ENCODE assay signal across 10 mouse cellular contexts in genomic region chr12:84709842-84710439, GRCm38 (mm10). TPM values are rescaled to one million over a fixed set of nuclear protein-coding genes. Genes with fewer than 3 reads are reported as not detected.
DNase-seq lines count a peak whose midpoint lies in the region; ATAC-seq and TF ChIP-seq lines count a peak whose summit lies in the region.
"Had no signal": no experiment of that assay in that cellular context is flagged by ENCODE, and none has a peak within 500 bp of the region (broad histone marks: within the 10 kb centered on the region; RNA-seq: fewer than 3 reads in every experiment).

No protein-coding gene starts in this region.

- H3K4me1 ChIP-seq in G1E (ENCODE audit: insufficient read depth, low read depth, low read length), result peaks cover 36% of the 10 kb centered on the region
- no peaks in the 10 kb centered on the region for H3K4me1 ChIP-seq in lung, embryonic 14.5 days (ENCODE audit: insufficient read depth)
- H3K4me1 ChIP-seq in hindbrain, embryonic 14.5 days (replicated peaks; ENCODE audit: control insufficient read depth, insufficient read depth, low read length), result no peaks in the 10 kb centered on the region
- H3K4me1 ChIP-seq in hindbrain, embryonic 16.5 days (ENCODE audit: control insufficient read depth, insufficient read depth, low read depth, low read length), result no peaks in the 10 kb centered on the region

- H3K9me3 ChIP-seq in G1E (replicated peaks), result no peaks in the 10 kb centered on the region
- no peaks in the 10 kb centered on the region for H3K9me3 ChIP-seq in lung, embryonic 14.5 days (ENCODE audit: low read depth, low read length)
- H3K9me3 ChIP-seq in hindbrain, embryonic 14.5 days (ENCODE audit: control insufficient read depth, low read length), result no peaks in the 10 kb centered on the region
- H3K9me3 ChIP-seq in hindbrain, embryonic 16.5 days (ENCODE audit: control insufficient read depth, low read length), result no peaks in the 10 kb centered on the region
- H3K9me3 ChIP-seq: midbrain, embryonic 13.5 days had no signal

- H3K27me3 ChIP-seq in G1E (ENCODE audit: insufficient read depth, low read length), result peaks cover 7% of the 10 kb centered on the region
- H3K27me3 ChIP-seq in lung, embryonic 14.5 days (ENCODE audit: insufficient read depth, low read length), result no peaks in the 10 kb centered on the region
- H3K27me3 ChIP-seq in hindbrain, embryonic 14.5 days (ENCODE audit: control insufficient read depth, insufficient read depth, low read length), result no peaks in the 10 kb centered on the region
- no peaks in the 10 kb centered on the region for H3K27me3 ChIP-seq in hindbrain, embryonic 16.5 days (replicated peaks; ENCODE audit: control insufficient read depth, insufficient read depth, low read length)
- H3K27me3 ChIP-seq: midbrain, embryonic 13.5 days had no signal

- intact Hi-C loops in gastrocnemius, postnatal 14 days (cut with DNase I; ENCODE audit: low total_unique reads), result no loop called here

- no peak overlapping the region for H3K4me2 ChIP-seq in lung, embryonic 14.5 days
- no peak overlapping the region for H3K4me2 ChIP-seq in hindbrain, embryonic 14.5 days (replicated peaks)
- no peak overlapping the region for H3K4me2 ChIP-seq in hindbrain, embryonic 16.5 days (ENCODE audit: low read length)
- H3K4me2 ChIP-seq: midbrain, embryonic 13.5 days had no signal

- no peak for TF ChIP-seq CTCF in G1E (IDR thresholded peaks at IDR 0.05; ENCODE audit: low read depth, low read length)
- TF ChIP-seq CTCF in lung, embryonic 14.5 days (IDR thresholded peaks at IDR 0.05; ENCODE audit: low read depth), result no peak

- H3K27ac ChIP-seq in lung, embryonic 14.5 days (ENCODE audit: low read depth), result no peak overlapping the region
- no peak overlapping the region for H3K27ac ChIP-seq in hindbrain, embryonic 14.5 days
- no peak overlapping the region for H3K27ac ChIP-seq in hindbrain, embryonic 16.5 days (ENCODE audit: low read depth, low read length)
- H3K27ac ChIP-seq: gastrocnemius, adult 2 months; midbrain, embryonic 13.5 days had no signal

- peak; percentile 12 for DNase-seq in gastrocnemius, postnatal 14 days
- no peak for DNase-seq in gastrocnemius, adult 8-10 months (ENCODE audit: low spot score in 2 of 2)
- peak; percentile 47 for DNase-seq in G1E (ENCODE audit: low spot score)
- DNase-seq in embryo, embryonic 11 days, result peak; percentile 28
- peak; percentile 79 for DNase-seq in lung, embryonic 14.5 days
- no peak for DNase-seq in hindbrain, embryonic 14.5 days (ENCODE audit: low spot score)
- DNase-seq: gastrocnemius, adult 2 months had no signal

- ATAC-seq in G1E (ENCODE audit: extremely low read depth, insufficient number of reproducible peaks, low FRiP score, poor library complexity, severe bottlenecking), result peak; percentile 34
- no peak for ATAC-seq in lung, embryonic 14.5 days (ENCODE audit: insufficient read depth)
- no peak for ATAC-seq in activated CD4-positive, CD25-positive, alpha-beta regulatory T cell, adult 4 months
- ATAC-seq in hindbrain, embryonic 14.5 days (ENCODE audit: low FRiP score), result no peak
- no peak for ATAC-seq in hindbrain, embryonic 16.5 days
- ATAC-seq: midbrain, embryonic 13.5 days had no signal

- H3K36me3 ChIP-seq in G1E (replicated peaks), result no peaks in the 10 kb centered on the region
- H3K36me3 ChIP-seq in lung, embryonic 14.5 days (ENCODE audit: insufficient read depth), result no peaks in the 10 kb centered on the region
- H3K36me3 ChIP-seq in hindbrain, embryonic 14.5 days (replicated peaks; ENCODE audit: control insufficient read depth, insufficient read depth), result no peaks in the 10 kb centered on the region
- H3K36me3 ChIP-seq in hindbrain, embryonic 16.5 days (ENCODE audit: control insufficient read depth, insufficient read depth, low read length), result no peaks in the 10 kb centered on the region
- H3K36me3 ChIP-seq: midbrain, embryonic 13.5 days had no signal

- WGBS in lung, embryonic 14.5 days, result 14% methylated on average over 14 of the region's 14 CpGs
- WGBS in hindbrain, embryonic 14.5 days, result 39% methylated on average over 14 of the region's 14 CpGs
- 32% methylated on average over 14 of the region's 14 CpGs for WGBS in hindbrain, embryonic 16.5 days

- H3K4me3 ChIP-seq in G1E (ENCODE audit: low read depth, low read length), result no peak overlapping the region; the same call in 1 of the 2 replicates
- H3K4me3 ChIP-seq in lung, embryonic 14.5 days (ENCODE audit: low read depth, low read length), result no peak overlapping the region
- H3K4me3 ChIP-seq in hindbrain, embryonic 14.5 days (replicated peaks; ENCODE audit: low read length), result no peak overlapping the region
- no peak overlapping the region for H3K4me3 ChIP-seq in hindbrain, embryonic 16.5 days (ENCODE audit: low read length)
- H3K4me3 ChIP-seq: gastrocnemius, adult 2 months; midbrain, embryonic 13.5 days had no signal

- no peak overlapping the region for H3K9ac ChIP-seq in lung, embryonic 14.5 days
- no peak overlapping the region for H3K9ac ChIP-seq in hindbrain, embryonic 14.5 days
- no peak overlapping the region for H3K9ac ChIP-seq in hindbrain, embryonic 16.5 days (ENCODE audit: low read depth, low read length)
- H3K9ac ChIP-seq: midbrain, embryonic 13.5 days had no signal

RNA-seq across cellular contexts. Expression of gene Syndig1l, which starts 11.3 kb away (rescaled TPM):
- total RNA-seq in gastrocnemius, postnatal 14 days (2021), result not detected
- not detected for total RNA-seq in gastrocnemius, adult 8-10 months (2022)
- total RNA-seq in G1E (2014; fragmentation: Nextera tagmentation) (not detected in 2 replicates), G1E (2017) (0.05 TPM in 1 of 2 replicates, not detected in the other)
- polyA plus RNA-seq in G1E (2012), result not detected in 2 replicates
- not detected in 2 replicates for polyA plus RNA-seq in lung, embryonic 14.5 days (2014; fragmentation: Nextera tagmentation; extraction: Ambion mirVana)
- not detected for polyA plus RNA-seq in activated CD4-positive, CD25-positive, alpha-beta regulatory T cell, adult 4 months (2017; shearing (Covaris generic))
- 11.1 and 13.6 TPM in 2 replicates for polyA plus RNA-seq in hindbrain, embryonic 14.5 days (2014; fragmentation: Nextera tagmentation; extraction: Ambion mirVana)
- 12.0 and 13.3 TPM in 2 replicates for polyA plus RNA-seq in hindbrain, embryonic 16.5 days (2015; fragmentation: Nextera tagmentation; extraction: Ambion mirVana)
- total RNA-seq: gastrocnemius, adult 2 months had no signal

Comparison
In these comparisons a context has a peak if more than half of its experiments do, and no peak if none do; other contexts are left out.
1. DNase-seq: peak in gastrocnemius, postnatal 14 days (single experiment), G1E (single experiment), embryo, embryonic 11 days (single experiment) and lung, embryonic 14.5 days (single experiment); none in gastrocnemius, adult 8-10 months (0 of 2) and hindbrain, embryonic 14.5 days (single experiment).
2. RNA of gene Syndig1l, which starts 11.3 kb away (polyA plus RNA-seq): 12.0 to 13.3 TPM in hindbrain, embryonic 16.5 days and 11.1 to 13.6 TPM in hindbrain, embryonic 14.5 days; not detected in G1E, not detected in lung, embryonic 14.5 days and not detected in activated CD4-positive, CD25-positive, alpha-beta regulatory T cell, adult 4 months; every median in the first group is over 10 times any median in the second.